Mouse (Mus musculus): ENCODE data around the gene Olfr466.

Olfr466 gene

GRCm38 (mm10) chr13:65149940-65150339 lies at the start of gene Olfr466:
Olfr466 (plus strand) TSS chr13:65150240.
- no peak for DNase-seq

GRCm38 (mm10) chr13:65100678-65101077 lies 49.4 kb upstream of the Olfr466 start:
- DNase-seq, result no peak

- DNase-seq, result no peak
Measured at GRCm38 (mm10) chr13:65101232-65101631, 48.8 kb upstream of the Olfr466 start.

GRCm38 (mm10) chr13:65111961-65112360 lies 38.1 kb upstream of the Olfr466 start:
- peak; percentile 19 for DNase-seq

- DNase-seq, result peak; percentile 87
Measured at GRCm38 (mm10) chr13:65112459-65113110, 37.5 kb upstream of the Olfr466 start, which contains the start of gene Mfsd14b. Mfsd14b (minus strand) TSS chr13:65112975.

- no peak for DNase-seq
Measured at GRCm38 (mm10) chr13:65113239-65113638, 36.8 kb upstream of the Olfr466 start.

GRCm38 (mm10) chr13:65120984-65121383 lies 29.1 kb upstream of the Olfr466 start:
- DNase-seq, result no peak

- no peak for DNase-seq
Measured at GRCm38 (mm10) chr13:65122111-65122510, 27.9 kb upstream of the Olfr466 start.

GRCm38 (mm10) chr13:65127063-65127847 lies 22.8 kb upstream of the Olfr466 start:
- DNase-seq, result peak; percentile 13

GRCm38 (mm10) chr13:65137789-65138188 lies 12.3 kb upstream of the Olfr466 start, which contains the start of gene Olfr465-ps1:
Olfr465-ps1 (plus strand) TSS chr13:65138089.
- no peak for DNase-seq

- DNase-seq, result no peak
Measured at GRCm38 (mm10) chr13:65174102-65174501, 24.1 kb downstream of the Olfr466 start.

GRCm38 (mm10) chr13:65175734-65176471 lies 25.9 kb downstream of the Olfr466 start:
- peak; percentile 33 for DNase-seq

GRCm38 (mm10) chr13:65176472-65177091 lies 26.5 kb downstream of the Olfr466 start:
- DNase-seq, result no peak

GRCm38 (mm10) chr13:65200667-65201066 lies 50.6 kb downstream of the Olfr466 start:
- DNase-seq, result no peak
